Mouse (Mus musculus) MEL (cell line): ENCODE measurements around the gene Armc10. TPM values are rescaled to one million over a fixed set of nuclear protein-coding genes. Genes with fewer than 3 reads are reported as not detected.

Source experiments
- DNase-seq: peaks from one replicate; pipeline ENCODE4 v3.0.0; 2011; ENCODE audit warnings: low read depth, low spot score
- H3K27ac ChIP-seq: 2 replicates; pipeline ENCODE4 v1.5.1; 2012; ENCODE audit warnings: low read depth, mild to moderate bottlenecking, control low read depth, low read length, moderate library complexity; ENCODE audit not compliant: control insufficient read depth
- H3K27me3 ChIP-seq, 2 experiments: fragments of 150-350 bp in 1 of 2; sonication (generic) in 1 of 2; 2 replicates each; pipeline ENCODE4 v1.6.1; 2012; ENCODE audit warnings: low read length in 2 of 2, mild to moderate bottlenecking in 2 of 2, improper control_type of control experiment in 1 of 2, moderate library complexity in 1 of 2; ENCODE audit not compliant: insufficient read depth in 2 of 2, control insufficient read depth in 1 of 2
- H3K36me3 ChIP-seq, 2 experiments: 2 replicates each; pipeline ENCODE4 v1.6.1; 2012 to 2014; ENCODE audit warnings: low read length in 2 of 2, improper control_type of control experiment in 1 of 2, inconsistent platforms in 1 of 2, mild to moderate bottlenecking in 1 of 2; ENCODE audit not compliant: insufficient read depth in 2 of 2, control insufficient read depth in 1 of 2
- H3K4me1 ChIP-seq, 2 experiments: fragments of 150-350 bp in 1 of 2; sonication (generic) in 1 of 2; 2 replicates each; pipeline ENCODE4 v1.6.1; 2012; ENCODE audit warnings: low read length in 2 of 2, improper control_type of control experiment in 1 of 2, mild to moderate bottlenecking in 1 of 2; ENCODE audit not compliant: insufficient read depth in 2 of 2, control insufficient read depth in 1 of 2
- H3K4me3 ChIP-seq, 2 experiments: fragments of 150-350 bp in 1 of 2; sonication (generic) in 1 of 2; 2 replicates each; pipeline ENCODE4 v1.5.1; 2012; ENCODE audit warnings: low read depth in 2 of 2, low read length in 2 of 2, mild to moderate bottlenecking in 2 of 2, moderate library complexity in 2 of 2, control low read depth in 1 of 2, improper control_type of control experiment in 1 of 2; ENCODE audit not compliant: control insufficient read depth in 1 of 2, insufficient read depth in 1 of 2
- H3K79me2 ChIP-seq: 2 replicates; pipeline ENCODE4 v1.6.1; 2012; ENCODE audit warnings: mild to moderate bottlenecking, low read length, moderate library complexity; ENCODE audit not compliant: control insufficient read depth, poor library complexity, insufficient read depth
- H3K9ac ChIP-seq: 2 replicates; pipeline ENCODE4 v1.6.1; 2012; ENCODE audit warnings: low read depth, mild to moderate bottlenecking, control low read depth, low read length, moderate library complexity; ENCODE audit not compliant: control insufficient read depth, poor library complexity, severe bottlenecking
- H3K9me3 ChIP-seq: fragments of 150-350 bp; sonication (generic); replicated peaks from 2 replicates; pipeline ENCODE4 v1.6.1; 2012; ENCODE audit warnings: mild to moderate bottlenecking, low read length, improper control_type of control experiment, moderate library complexity; ENCODE audit not compliant: insufficient read depth
- BHLHE40 ChIP-seq: IDR thresholded peaks from 2 replicates; pipeline ENCODE4 v1.6.1; 2012; ENCODE audit warnings: low read depth, mild to moderate bottlenecking, inconsistent platforms, low read length, improper control_type of control experiment, borderline replicate concordance
- CHD1 ChIP-seq: IDR thresholded peaks from 2 replicates; pipeline ENCODE4 v1.6.1; 2012; ENCODE audit warnings: low read depth, mild to moderate bottlenecking, inconsistent platforms, low read length, improper control_type of control experiment
- CHD2 ChIP-seq: IDR thresholded peaks from 2 replicates; pipeline ENCODE4 v1.6.1; 2011; ENCODE audit warnings: low read length, improper control_type of control experiment
- CTCF ChIP-seq, 3 experiments: IDR thresholded peaks in 2 of 3; conservative IDR thresholded peaks in 1 of 3; 2 replicates each; pipeline ENCODE4 v1.5.1; 2011 to 2012; ENCODE audit warnings: low read length in 3 of 3, low read depth in 2 of 3, mild to moderate bottlenecking in 2 of 3, improper control_type of control experiment in 1 of 3, inconsistent platforms in 1 of 3, mixed read lengths in 1 of 3, moderate library complexity in 1 of 3; ENCODE audit not compliant: control insufficient read depth in 1 of 3, insufficient read depth in 1 of 3, poor library complexity in 1 of 3, severe bottlenecking in 1 of 3
- E2F4 ChIP-seq: IDR thresholded peaks from 2 replicates; pipeline ENCODE4 v1.6.1; 2011; ENCODE audit warnings: low read depth, low read length, improper control_type of control experiment, borderline replicate concordance
- ELF1 ChIP-seq: IDR thresholded peaks from 2 replicates; pipeline ENCODE4 v1.6.1; 2014; ENCODE audit warnings: low read depth, mild to moderate bottlenecking, inconsistent platforms, low read length, improper control_type of control experiment, moderate library complexity
- ETS1 ChIP-seq: IDR thresholded peaks from 2 replicates; pipeline ENCODE4 v1.6.1; 2012; ENCODE audit warnings: low read depth, mild to moderate bottlenecking, inconsistent platforms, low read length, improper control_type of control experiment, moderate library complexity
- GABPA ChIP-seq: IDR thresholded peaks from 2 replicates; pipeline ENCODE4 v1.6.1; 2012; ENCODE audit warnings: low read depth, mild to moderate bottlenecking, inconsistent platforms, low read length, improper control_type of control experiment, moderate library complexity
- GATA1 ChIP-seq: IDR thresholded peaks from 2 replicates; pipeline ENCODE4 v1.6.1; 2011; ENCODE audit warnings: low read depth, low read length, improper control_type of control experiment
- HCFC1 ChIP-seq: IDR thresholded peaks from 2 replicates; pipeline ENCODE4 v1.6.1; 2012; ENCODE audit warnings: low read depth, mild to moderate bottlenecking, inconsistent platforms, low read length, improper control_type of control experiment, moderate library complexity
- JUND ChIP-seq: IDR thresholded peaks from 2 replicates; pipeline ENCODE4 v1.6.1; 2011; ENCODE audit warnings: low read depth, mild to moderate bottlenecking, improper control_type of control experiment, low read length
- KAT2A ChIP-seq: conservative IDR thresholded peaks from 2 replicates; pipeline ENCODE4 v1.6.1; 2012; ENCODE audit warnings: low read depth, low read length, improper control_type of control experiment, inconsistent platforms
- MAFK ChIP-seq: IDR thresholded peaks from 2 replicates; pipeline ENCODE4 v1.6.1; 2011; ENCODE audit warnings: low read depth, mild to moderate bottlenecking, low read length, improper control_type of control experiment, borderline replicate concordance
- MAX ChIP-seq: IDR thresholded peaks from 2 replicates; pipeline ENCODE4 v1.6.1; 2011; ENCODE audit warnings: low read length, improper control_type of control experiment
- MAZ ChIP-seq: IDR thresholded peaks from 2 replicates; pipeline ENCODE4 v1.6.1; 2012; ENCODE audit warnings: low read depth, mild to moderate bottlenecking, inconsistent platforms, low read length, improper control_type of control experiment
- MEF2A ChIP-seq: IDR thresholded peaks from 2 replicates; pipeline ENCODE4 v1.6.1; 2014; ENCODE audit warnings: low read depth, mild to moderate bottlenecking, inconsistent platforms, low read length, improper control_type of control experiment; ENCODE audit not compliant: poor library complexity, insufficient replicate concordance, severe bottlenecking; ENCODE audit errors: extremely low read depth
- MXI1 ChIP-seq: IDR thresholded peaks from 2 replicates; pipeline ENCODE4 v1.6.1; 2011; ENCODE audit warnings: mild to moderate bottlenecking, low read depth, low read length, improper control_type of control experiment
- MYB ChIP-seq: IDR thresholded peaks from 2 replicates; pipeline ENCODE4 v1.6.1; 2011; ENCODE audit warnings: mild to moderate bottlenecking, low read depth, low read length, improper control_type of control experiment
- MYC ChIP-seq: IDR thresholded peaks from 2 replicates; pipeline ENCODE4 v1.6.1; 2011; ENCODE audit warnings: low read depth, mild to moderate bottlenecking, low read length, improper control_type of control experiment, moderate library complexity
- NELFE ChIP-seq: IDR thresholded peaks from 2 replicates; pipeline ENCODE4 v1.6.1; 2011; ENCODE audit warnings: low read depth, low read length, improper control_type of control experiment
- NRF1 ChIP-seq: IDR thresholded peaks from 2 replicates; pipeline ENCODE4 v1.6.1; 2014; ENCODE audit warnings: low read depth, mild to moderate bottlenecking, inconsistent platforms, low read length, improper control_type of control experiment, moderate library complexity; ENCODE audit not compliant: poor library complexity, insufficient read depth, severe bottlenecking
- POLR2A ChIP-seq, 2 experiments: IDR thresholded peaks; 2 replicates each; pipeline ENCODE4 v1.6.1; 2011 to 2012; ENCODE audit warnings: low read length in 2 of 2, mild to moderate bottlenecking in 2 of 2, control low read depth in 1 of 2, improper control_type of control experiment in 1 of 2, low read depth in 1 of 2, moderate library complexity in 1 of 2; ENCODE audit not compliant: control insufficient read depth in 1 of 2, insufficient read depth in 1 of 2, poor library complexity in 1 of 2
- POLR2AphosphoS2 ChIP-seq: IDR thresholded peaks from 2 replicates; pipeline ENCODE4 v1.6.1; 2011; ENCODE audit warnings: low read length, improper control_type of control experiment
- RAD21 ChIP-seq: IDR thresholded peaks from 2 replicates; pipeline ENCODE4 v1.6.1; 2011; ENCODE audit warnings: mild to moderate bottlenecking, low read depth, low read length, improper control_type of control experiment
- RCOR1 ChIP-seq: IDR thresholded peaks from 2 replicates; pipeline ENCODE4 v1.6.1; 2012; ENCODE audit warnings: low read depth, mild to moderate bottlenecking, inconsistent platforms, low read length, improper control_type of control experiment
- SMC3 ChIP-seq: IDR thresholded peaks from 2 replicates; pipeline ENCODE4 v1.6.1; 2011; ENCODE audit warnings: low read depth, low read length, improper control_type of control experiment
- TAL1 ChIP-seq: IDR thresholded peaks from 2 replicates; pipeline ENCODE4 v1.6.1; 2012; ENCODE audit warnings: mild to moderate bottlenecking, inconsistent platforms, low read length, moderate library complexity, mixed read lengths
- TBP ChIP-seq: IDR thresholded peaks from 2 replicates; pipeline ENCODE4 v1.8.0; 2011; ENCODE audit warnings: low read depth, low read length, improper control_type of control experiment
- TCF12 ChIP-seq: IDR thresholded peaks from 2 replicates; pipeline ENCODE4 v1.6.1; 2014; ENCODE audit warnings: low read depth, mild to moderate bottlenecking, inconsistent platforms, low read length, improper control_type of control experiment, moderate library complexity
- USF1 ChIP-seq: IDR thresholded peaks from 2 replicates; pipeline ENCODE4 v1.6.1; 2014; ENCODE audit warnings: low read depth, mild to moderate bottlenecking, inconsistent platforms, low read length, improper control_type of control experiment, moderate library complexity
- USF2 ChIP-seq, 2 experiments: IDR thresholded peaks; 2 replicates each; pipeline ENCODE4 v1.6.1; 2011 to 2012; ENCODE audit warnings: improper control_type of control experiment in 2 of 2, low read length in 2 of 2, borderline replicate concordance in 1 of 2, inconsistent platforms in 1 of 2, low read depth in 1 of 2, mild to moderate bottlenecking in 1 of 2; ENCODE audit not compliant: insufficient read depth in 1 of 2
- ZC3H11A ChIP-seq: IDR thresholded peaks from 2 replicates; pipeline ENCODE4 v1.6.1; 2012; ENCODE audit warnings: low read depth, mild to moderate bottlenecking, inconsistent platforms, low read length, improper control_type of control experiment
- ZKSCAN1 ChIP-seq: IDR thresholded peaks from 2 replicates; pipeline ENCODE4 v1.6.1; 2012; ENCODE audit warnings: low read depth, mild to moderate bottlenecking, inconsistent platforms, low read length, improper control_type of control experiment, moderate library complexity
- ZMIZ1 ChIP-seq: IDR thresholded peaks from 2 replicates; pipeline ENCODE4 v1.6.1; 2012; ENCODE audit warnings: low read depth, mild to moderate bottlenecking, inconsistent platforms, low read length, improper control_type of control experiment, moderate library complexity
- ZNF384 ChIP-seq: IDR thresholded peaks from 2 replicates; pipeline ENCODE4 v1.6.1; 2012; ENCODE audit warnings: low read depth, mild to moderate bottlenecking, inconsistent platforms, low read length, improper control_type of control experiment
- polyA plus RNA-seq, 2 experiments: library from polyadenylated mRNA; stranded (reverse) in 1 of 2; unstranded in 1 of 2; fragments of >175 nt in 1 of 2; fragments of >200 nt in 1 of 2; gene quantifications; 2 replicates each; pipeline versions ENCODE4 v1.2.1 to v1.2.4; 2012; ENCODE audit warnings: low replicate concordance in 2 of 2, low read depth in 1 of 2; ENCODE audit not compliant: insufficient read length in 2 of 2, insufficient read depth in 1 of 2, missing spikeins in 1 of 2
- total RNA-seq: library from RNA; depleted of rRNA; stranded (reverse); fragments of 300-350 nt; gene quantifications from 2 replicates; pipeline ENCODE4 v1.2.3, GENCODE M21; 2012

Armc10 gene
- total and polyA plus RNA-seq, 3 experiments: 52.2 to 152 (median 60.4) TPM

- H3K36me3 ChIP-seq: peaks cover 0 to 6% of the 10 kb centered on the region in 2 experiments; a peak in 2 of 4 replicates
- no peaks in the 10 kb centered on the region for H3K9me3 ChIP-seq
- H3K79me2 ChIP-seq: peaks cover 3% of the 10 kb centered on the region; the same call in 1 of the 2 replicates
- DNase-seq: peak; percentile 88
- H3K27me3 ChIP-seq: no peaks in the 10 kb centered on the region
- H3K4me1 ChIP-seq: peaks cover 0 to 3% of the 10 kb centered on the region in 2 experiments; a peak in 1 of 4 replicates
- H3K9ac ChIP-seq: peak overlapping the region; percentile 94
- peak overlapping the region; percentile 79 to 86 for H3K4me3 ChIP-seq
- peak overlapping the region; percentile 98 for H3K27ac ChIP-seq
- TF ChIP-seq NRF1: no peak
- TF ChIP-seq CHD1: no peak
- TF ChIP-seq E2F4: no peak
- no peak for TF ChIP-seq ZC3H11A
- TF ChIP-seq TBP: peak; percentile 70
- TF ChIP-seq MEF2A: no peak
- no peak; the same call in 1 of the 2 replicates for TF ChIP-seq SMC3
- TF ChIP-seq POLR2AphosphoS2: peak; percentile 45; the same call in 1 of the 2 replicates
- TF ChIP-seq GATA1: no peak
- TF ChIP-seq GABPA: no peak
- no peak for TF ChIP-seq MYB
- no peak for TF ChIP-seq RCOR1
- peak in 1 of 2 experiments; percentile 54; a peak in 1 of 4 replicates for TF ChIP-seq USF2 (IDR thresholded peaks at IDR 0.05; ENCODE audit: borderline replicate concordance in 1 of 2, insufficient read depth in 1 of 2, low read depth in 1 of 2, low read length in 2 of 2)
- TF ChIP-seq USF1: peak; percentile 89
- TF ChIP-seq CTCF (IDR thresholded peaks at IDR 0.05 in 2 of 3, conservative IDR thresholded peaks at IDR 0.05 in 1 of 3; ENCODE audit: control insufficient read depth in 1 of 3, insufficient read depth in 1 of 3, low read depth in 2 of 3, low read length in 3 of 3, poor library complexity in 1 of 3, severe bottlenecking in 1 of 3): no peak
- no peak for TF ChIP-seq RAD21
- no peak for TF ChIP-seq JUND
- TF ChIP-seq BHLHE40: peak; percentile 80; the same call in 1 of the 2 replicates
- TF ChIP-seq TCF12: peak; percentile 39; the same call in 1 of the 2 replicates
- TF ChIP-seq ETS1: peak; percentile 53
- TF ChIP-seq MAZ: no peak
- TF ChIP-seq ZNF384: peak; percentile 96
- TF ChIP-seq POLR2A (IDR thresholded peaks at IDR 0.05; ENCODE audit: control insufficient read depth in 1 of 2, insufficient read depth in 1 of 2, low read depth in 1 of 2, low read length in 2 of 2, poor library complexity in 1 of 2): peak in 1 of 2 experiments; percentile 87; a peak in 2 of 4 replicates
- TF ChIP-seq CHD2: no peak
- peak; percentile 84 for TF ChIP-seq MYC
- TF ChIP-seq MAFK: 0 out of 2 replicates have a peak, but pooled peaks have one; percentile 41
- TF ChIP-seq NELFE: peak; percentile 77
- no peak for TF ChIP-seq ZMIZ1
- peak; percentile 64; the same call in 1 of the 2 replicates for TF ChIP-seq MAX
- TF ChIP-seq KAT2A: no peak
- TF ChIP-seq ELF1: peak; percentile 89
- TF ChIP-seq HCFC1: peak; percentile 53; the same call in 1 of the 2 replicates
- TF ChIP-seq TAL1: no peak
- no peak for TF ChIP-seq ZKSCAN1
- peak; percentile 96 for TF ChIP-seq MXI1
Measured at GRCm38 (mm10) chr5:21672812-21673635, 27.4 kb downstream of the Armc10 start.
